Comparison of ENCODE assay signal across 8 mouse cellular contexts in the genomic region with DNA sequence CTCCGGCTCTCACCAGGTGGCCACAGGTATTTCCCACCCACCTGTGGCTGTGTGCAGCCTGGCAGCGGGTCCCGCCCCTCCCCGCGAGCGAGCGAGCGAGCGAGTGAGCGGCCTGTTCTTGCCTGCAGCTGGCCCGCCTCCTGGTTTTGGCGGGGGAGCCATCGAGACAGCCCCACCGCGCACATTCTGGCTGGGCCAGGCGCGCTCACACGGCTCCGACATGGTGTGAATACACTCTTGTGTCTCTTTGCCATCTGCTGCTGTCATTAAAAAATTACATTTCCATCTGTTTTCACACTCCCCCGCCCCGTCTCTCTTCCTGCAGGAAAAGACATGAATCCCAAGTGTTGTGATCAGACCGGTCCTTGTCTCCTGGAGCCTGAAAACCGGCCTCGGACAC. TPM values are rescaled to one million over a fixed set of nuclear protein-coding genes. Genes with fewer than 3 reads are reported as not detected.
DNase-seq lines count a peak whose midpoint lies in the region; ATAC-seq and TF ChIP-seq lines count a peak whose summit lies in the region.

No protein-coding gene starts in this region.

- peak overlapping the region; percentile 14; the same call in 1 of the 2 replicates for H3K4me3 ChIP-seq in lung, embryonic 14.5 days (ENCODE audit: low read depth, low read length)
- no peak overlapping the region for H3K4me3 ChIP-seq in heart, embryonic 14.5 days (ENCODE audit: control insufficient read depth in 1 of 2, insufficient read depth in 1 of 2, low read depth in 1 of 2, low read length in 2 of 2)

- no peaks in the 10 kb centered on the region for H3K27me3 ChIP-seq in lung, embryonic 14.5 days (ENCODE audit: insufficient read depth, low read length)
- no peaks in the 10 kb centered on the region for H3K27me3 ChIP-seq in heart, embryonic 14.5 days (ENCODE audit: control insufficient read depth, insufficient read depth, low read length)

- peak; percentile 36 for ATAC-seq in lung, embryonic 14.5 days (ENCODE audit: insufficient read depth)
- no peak for ATAC-seq in heart, embryonic 14.5 days (ENCODE audit: insufficient number of reproducible peaks, insufficient read depth, low FRiP score, low read depth)

- 12% methylated on average over 24 of the region's 24 CpGs for WGBS in lung, embryonic 14.5 days
- 35% methylated on average over 24 of the region's 24 CpGs for WGBS in heart, embryonic 14.5 days

- no peaks in the 10 kb centered on the region for H3K36me3 ChIP-seq in lung, embryonic 14.5 days (ENCODE audit: insufficient read depth)
- H3K36me3 ChIP-seq in heart, embryonic 14.5 days (ENCODE audit: control insufficient read depth, insufficient read depth, low read length), result no peaks in the 10 kb centered on the region

- peak; percentile 73 for DNase-seq in lung, embryonic 14.5 days
- DNase-seq in lung, postnatal 36 days, result no peak
- DNase-seq in cerebellum, postnatal 36 days, result peak; percentile 61 to 68
- peak; percentile 79 to 91 for DNase-seq in left cerebral cortex, adult 18-20 months (ENCODE audit: low spot score in 2 of 2)
- peak; percentile 80 for DNase-seq in right cerebral cortex, postnatal 14 days
- DNase-seq in ovary, postnatal 14 days (ENCODE audit: low spot score), result no peak
- no peak for DNase-seq in adrenal gland, postnatal 14 days

- peak overlapping the region; percentile 56 for H3K4me2 ChIP-seq in lung, embryonic 14.5 days
- H3K4me2 ChIP-seq in heart, embryonic 14.5 days (ENCODE audit: low read length), result peak overlapping the region; percentile 40

- peak overlapping the region; percentile 18 for H3K9ac ChIP-seq in lung, embryonic 14.5 days
- no peak overlapping the region for H3K9ac ChIP-seq in heart, embryonic 14.5 days (ENCODE audit: low read length)

- no peak for TF ChIP-seq CTCF in lung, embryonic 14.5 days (IDR thresholded peaks at IDR 0.05; ENCODE audit: low read depth)

- H3K9me3 ChIP-seq in lung, embryonic 14.5 days (ENCODE audit: low read depth, low read length), result no peaks in the 10 kb centered on the region
- H3K9me3 ChIP-seq in heart, embryonic 14.5 days (ENCODE audit: control insufficient read depth, low read length), result 0 out of 2 replicates have a peak, but pooled peaks cover 2% of the 10 kb centered on the region

- peaks cover 5% of the 10 kb centered on the region for H3K4me1 ChIP-seq in lung, embryonic 14.5 days (ENCODE audit: insufficient read depth)
- peaks cover 0 to 3% of the 10 kb centered on the region in 2 experiments; a peak in 1 of 4 replicates for H3K4me1 ChIP-seq in heart, embryonic 14.5 days (ENCODE audit: control insufficient read depth in 2 of 2, insufficient read depth in 2 of 2, low read length in 2 of 2)

- no peak overlapping the region for H3K27ac ChIP-seq in lung, embryonic 14.5 days (ENCODE audit: low read depth)
- no peak overlapping the region for H3K27ac ChIP-seq in heart, embryonic 14.5 days (replicated peaks in 1 of 2; ENCODE audit: control insufficient read depth in 1 of 2, insufficient read depth in 1 of 2, low read depth in 2 of 2, low read length in 2 of 2)

RNA-seq across cellular contexts. Expression of gene Gins2, which starts 9.5 kb away (rescaled TPM):
- 131 and 139 TPM in 2 replicates for polyA plus RNA-seq in lung, embryonic 14.5 days (2014; fragmentation: Nextera tagmentation; extraction: Ambion mirVana)
- 51.1 and 60.6 TPM in 2 replicates for polyA plus RNA-seq in heart, embryonic 14.5 days (2014; fragmentation: Nextera tagmentation; extraction: Ambion mirVana)
- 1 to 10 TPM; 2.1 to 2.4 TPM for total RNA-seq in left cerebral cortex, adult 18-20 months (2021)
- 10.3 and 15.5 TPM in 2 replicates for total RNA-seq in adrenal gland, postnatal 14 days (2021)

RNA-seq across cellular contexts. Expression of gene 1190005I06Rik, which starts 48.9 kb away (rescaled TPM):
- 3.1 and 5.1 TPM in 2 replicates for polyA plus RNA-seq in lung, embryonic 14.5 days (2014; fragmentation: Nextera tagmentation; extraction: Ambion mirVana)
- polyA plus RNA-seq in heart, embryonic 14.5 days (2014; fragmentation: Nextera tagmentation; extraction: Ambion mirVana), result 5.8 and 6.2 TPM in 2 replicates
- 10 to 100 TPM; 10.1 to 15.6 TPM for total RNA-seq in left cerebral cortex, adult 18-20 months (2021)
- 27.8 and 31.6 TPM in 2 replicates for total RNA-seq in adrenal gland, postnatal 14 days (2021)

Comparison
In these comparisons a context has a peak if more than half of its experiments do, and no peak if none do; other contexts are left out.
1. DNase-seq: peak in lung, embryonic 14.5 days (single experiment), cerebellum, postnatal 36 days (2 of 2), left cerebral cortex, adult 18-20 months (2 of 2) and right cerebral cortex, postnatal 14 days (single experiment); none in lung, postnatal 36 days (single experiment), ovary, postnatal 14 days (single experiment) and adrenal gland, postnatal 14 days (single experiment).